Mouse (Mus musculus) kidney, adult 2 months (tissue): ENCODE data around the gene Crip1. TPM values are rescaled to one million over a fixed set of nuclear protein-coding genes. Genes with fewer than 3 reads are reported as not detected.

Experiments used
- DNase-seq: peaks from one replicate; pipeline ENCODE4 v3.0.0; 2021
- H3K27ac ChIP-seq: fragments of 200-500 bp; 2 replicates; pipeline ENCODE4 v1.5.1; 2012; ENCODE audit warnings: low read depth, low read length, control low read depth, inconsistent platforms; ENCODE audit not compliant: insufficient read depth
- H3K27me3 ChIP-seq: fragments of 200-500 bp; replicated peaks from 2 replicates; pipeline ENCODE4 v1.6.1; 2012; ENCODE audit warnings: mild to moderate bottlenecking, moderate library complexity, low read length, inconsistent platforms; ENCODE audit not compliant: control insufficient read depth, insufficient read depth
- H3K36me3 ChIP-seq: fragments of 200-500 bp; 2 replicates; pipeline ENCODE4 v1.6.1; 2012; ENCODE audit warnings: mild to moderate bottlenecking, moderate library complexity, low read length, inconsistent platforms; ENCODE audit not compliant: control insufficient read depth, insufficient read depth
- H3K4me1 ChIP-seq: fragments of 200-500 bp; 2 replicates; pipeline ENCODE4 v1.6.1; 2011; ENCODE audit warnings: low read length; ENCODE audit not compliant: control insufficient read depth, insufficient read depth
- H3K4me3 ChIP-seq: fragments of 200-500 bp; 2 replicates; pipeline ENCODE4 v1.5.1; 2011; ENCODE audit warnings: mild to moderate bottlenecking, low read depth, low read length, control low read depth; ENCODE audit not compliant: insufficient read depth
- CTCF ChIP-seq: fragments of 200-500 bp; conservative IDR thresholded peaks from 2 replicates; pipeline ENCODE4 v1.5.1; 2011; ENCODE audit warnings: low read depth, mild to moderate bottlenecking, control low read depth, low read length, moderate library complexity, mixed read lengths; ENCODE audit not compliant: insufficient read depth, insufficient read length
- POLR2A ChIP-seq: fragments of 200-500 bp; IDR thresholded peaks from one replicate; pipeline ENCODE4 v1.6.1; 2011; ENCODE audit warnings: low read depth, low read length, control low read depth
- WGBS: fragments of 180-500 bp; shearing (Covaris S2); methylation state at CpG from one replicate; pipeline ENCODE4 v1.1.7; 2018; 5-methylcytosine and 5-hydroxymethylcytosine counted together
- polyA plus RNA-seq: library from polyadenylated mRNA; depleted of rRNA; stranded (reverse); fragments of >200 nt; gene quantifications from 2 replicates; pipeline ENCODE4 v1.2.3, GENCODE M21; 2012

Crip1 gene
- polyA plus RNA-seq, 1 experiment = 229 TPM

DNA sequence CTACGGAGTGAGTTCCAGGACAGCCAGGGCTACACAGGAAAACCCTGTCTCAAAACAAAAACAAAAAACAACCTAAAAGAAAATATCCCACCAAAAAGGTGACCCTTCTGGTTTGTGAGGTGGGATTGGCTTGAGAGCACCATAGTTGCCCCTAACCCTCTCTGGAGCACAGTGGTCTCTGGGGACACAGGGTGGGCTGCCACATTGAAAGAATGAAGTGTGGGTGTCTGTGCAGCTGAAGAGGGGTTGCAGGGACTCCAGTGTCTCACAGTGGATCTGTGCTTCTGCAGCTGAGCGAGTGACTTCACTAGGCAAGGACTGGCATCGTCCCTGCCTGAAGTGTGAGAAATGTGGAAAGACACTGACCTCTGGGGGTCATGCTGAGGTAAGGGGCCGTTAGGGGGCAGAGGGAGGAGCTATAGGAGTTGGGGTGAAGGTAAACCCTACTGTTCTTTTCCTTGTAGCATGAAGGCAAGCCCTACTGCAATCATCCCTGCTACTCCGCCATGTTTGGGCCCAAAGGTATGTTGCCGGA lies 6.9 kb downstream of the Crip1 start:
- Histone ChIP-seq H3K27ac (no peak overlapping the region), H3K36me3 (no peaks in the 10 kb centered on the region), H3K4me3 (no peak overlapping the region), H3K27me3 (no peaks in the 10 kb centered on the region), H3K4me1 (peaks cover 16% of the 10 kb centered on the region)
- DNase-seq = no peak
- TF ChIP-seq CTCF = no peak
- TF ChIP-seq POLR2A = no peak
- 86% methylated on average over 6 of the region's 6 CpGs for WGBS

DNA sequence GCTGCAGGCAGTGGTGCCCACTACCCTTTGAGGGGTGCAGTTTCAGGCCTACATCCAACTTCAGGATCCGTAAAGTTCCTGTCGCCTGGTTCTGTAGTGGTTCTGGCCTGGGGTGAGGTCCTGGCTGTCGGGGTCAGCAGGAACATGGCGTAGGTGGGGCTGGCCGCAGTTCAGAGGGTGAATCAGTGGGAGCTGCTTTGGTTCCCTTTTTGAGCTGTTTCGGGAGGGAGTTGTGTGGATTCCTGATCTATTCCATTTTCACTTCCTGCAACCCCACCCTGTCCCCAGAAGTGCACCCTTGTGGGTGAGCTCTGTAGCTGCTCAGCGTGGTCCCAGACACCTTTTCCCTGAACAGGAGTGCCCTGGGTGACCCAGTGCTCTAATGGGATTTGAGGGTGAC lies 7.9 kb downstream of the Crip1 start:
- H3K4me3 ChIP-seq = no peak overlapping the region
- no peaks in the 10 kb centered on the region for H3K27me3 ChIP-seq
- WGBS = 86% methylated on average over 7 of the region's 7 CpGs
- no peak for DNase-seq
- H3K4me1 ChIP-seq = peaks cover 16% of the 10 kb centered on the region; the same call in 1 of the 2 replicates
- H3K36me3 ChIP-seq = no peaks in the 10 kb centered on the region
- TF ChIP-seq POLR2A = no peak
- no peak overlapping the region for H3K27ac ChIP-seq

DNA sequence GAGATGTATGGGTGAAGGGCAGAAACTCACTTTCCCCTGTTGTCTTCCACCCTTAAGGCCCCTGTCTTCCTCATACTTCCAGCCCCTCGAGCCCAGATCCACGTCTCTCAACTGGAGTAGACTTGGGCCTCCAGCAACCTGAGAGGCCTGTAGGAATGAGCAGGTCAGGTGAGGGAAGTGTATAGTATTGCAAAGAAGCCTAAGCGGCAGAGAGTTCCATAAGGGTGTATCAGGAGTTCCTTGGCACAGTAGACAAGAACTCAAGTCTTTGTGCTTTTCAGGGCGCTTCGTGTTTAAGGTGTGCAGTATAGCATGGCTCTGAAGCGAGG lies 8.6 kb downstream of the Crip1 start:
- Histone ChIP-seq H3K27ac (peak overlapping the region; percentile 63), H3K27me3 (no peaks in the 10 kb centered on the region), H3K4me1 (peaks cover 16% of the 10 kb centered on the region; the same call in 1 of the 2 replicates), H3K36me3 (no peaks in the 10 kb centered on the region), H3K4me3 (peak overlapping the region; percentile 48; the same call in 1 of the 2 replicates)
- WGBS = 66% methylated on average over 6 of the region's 6 CpGs
- TF ChIP-seq POLR2A = no peak
- no peak for TF ChIP-seq CTCF
- DNase-seq = no peak

DNA sequence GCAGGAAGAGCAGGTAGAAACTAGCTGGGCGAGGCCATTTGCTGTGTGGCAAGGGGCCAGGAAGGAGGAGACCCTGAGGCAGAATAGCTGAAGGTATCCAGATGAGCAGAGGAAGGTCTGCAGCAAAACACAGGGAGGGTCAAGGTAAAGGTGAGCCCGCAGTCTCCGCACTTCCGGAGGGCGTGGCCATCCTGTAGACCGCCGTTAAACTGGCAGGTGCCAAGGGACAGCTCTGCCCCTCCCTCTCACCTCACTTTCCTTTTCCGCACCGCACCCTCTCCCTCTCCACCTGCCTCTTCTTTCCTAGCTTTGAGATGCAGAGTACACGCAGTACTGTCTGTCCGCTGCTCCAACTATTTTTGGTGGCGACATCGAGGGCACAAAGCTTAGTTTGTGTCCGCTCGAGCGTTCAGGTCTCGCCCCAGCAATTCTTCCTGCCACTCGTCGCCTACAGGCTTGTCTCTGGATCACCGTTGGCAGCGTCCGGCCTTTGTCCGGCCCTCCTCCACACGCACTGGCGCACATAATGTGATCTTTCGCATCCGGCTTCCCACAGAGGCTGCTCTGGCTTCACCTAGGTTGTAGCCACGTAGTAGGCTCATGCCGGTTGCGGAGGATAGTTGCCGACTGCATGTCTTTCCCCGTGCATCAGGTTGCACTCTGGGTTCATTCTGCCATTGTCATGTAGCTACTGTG lies 9.1 kb downstream of the Crip1 start:
- DNase-seq = peak; percentile 78
- peaks cover 16% of the 10 kb centered on the region; the same call in 1 of the 2 replicates for H3K4me1 ChIP-seq
- H3K4me3 ChIP-seq = peak overlapping the region; percentile 48
- peak overlapping the region; percentile 63 for H3K27ac ChIP-seq
- H3K36me3 ChIP-seq = no peaks in the 10 kb centered on the region
- TF ChIP-seq POLR2A (no peak), CTCF (no peak)
- no peaks in the 10 kb centered on the region for H3K27me3 ChIP-seq
- 3% methylated on average over 32 of the region's 32 CpGs for WGBS

DNA sequence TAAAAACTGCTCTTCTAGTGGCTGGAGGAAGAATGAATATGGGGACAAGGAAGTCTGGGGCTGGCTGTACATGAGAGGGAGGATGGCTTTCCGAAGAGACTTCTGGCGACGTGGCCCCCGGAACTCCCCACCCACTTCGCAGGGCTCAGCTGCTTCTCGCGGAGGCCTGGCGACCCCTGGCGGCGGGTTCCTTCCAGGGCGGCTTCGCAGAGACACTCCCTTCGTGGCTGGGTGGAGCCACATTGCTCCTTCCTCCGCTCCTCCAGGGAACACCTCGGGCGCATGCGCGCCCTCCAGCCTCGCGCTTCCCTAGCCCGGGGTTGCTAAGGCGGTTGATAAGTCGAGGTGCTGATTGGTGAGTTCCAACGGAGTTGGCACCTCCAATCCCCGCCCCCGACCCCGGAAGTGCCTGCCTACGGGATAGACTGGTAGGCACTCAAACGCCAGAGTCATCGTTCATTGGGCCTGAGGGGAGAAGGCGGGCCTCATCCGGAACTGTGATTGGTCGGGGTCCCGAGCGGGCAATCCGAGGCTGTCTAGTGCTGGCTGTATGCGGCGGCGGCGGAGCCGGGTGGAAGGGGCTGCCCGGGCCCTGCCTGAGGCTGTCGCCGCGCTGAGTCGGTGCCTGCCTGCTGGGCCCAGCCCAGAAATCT lies 9.9 kb downstream of the Crip1 start, which contains the start of gene Tedc1:
Tedc1 (plus strand) TSS at position 535 of the 653 bp plus-strand sequence.
- Histone ChIP-seq H3K4me3 (peak within 1 kb of the TSS; percentile 49), H3K27me3 (no peaks in the 10 kb centered on the region), H3K4me1 (peaks cover 12% of the 10 kb centered on the region; the same call in 1 of the 2 replicates), H3K27ac (peak within 1 kb of the TSS; percentile 63), H3K36me3 (no peaks in the 10 kb centered on the region)
- peak; percentile 99 for DNase-seq
- under 1% methylated on average over 46 of the region's 46 CpGs for WGBS
- peak; percentile 88 for TF ChIP-seq CTCF
- no peak for TF ChIP-seq POLR2A

DNA sequence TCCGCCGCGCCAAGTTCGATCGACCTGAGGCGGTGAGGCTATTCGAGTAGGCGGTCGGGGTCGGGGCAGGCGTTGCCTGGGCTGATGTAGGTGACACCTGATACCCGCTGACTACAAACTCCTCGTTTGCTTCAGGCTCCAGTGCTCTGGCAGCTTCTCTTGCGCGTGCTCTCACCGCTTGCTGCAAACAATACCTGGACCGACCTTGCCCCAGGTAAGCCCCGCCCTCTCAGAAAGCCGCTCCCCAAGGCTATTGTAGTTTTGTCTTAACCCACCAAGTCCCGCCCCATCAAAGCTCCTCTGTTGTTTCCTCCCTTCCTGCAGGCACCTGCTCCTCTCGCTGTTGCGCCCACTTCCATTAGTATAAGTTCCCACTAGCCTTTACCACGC lies 10.4 kb downstream of the Crip1 start:
- TF ChIP-seq POLR2A = no peak
- TF ChIP-seq CTCF = no peak
- WGBS = 2% methylated on average over 23 of the region's 23 CpGs
- Histone ChIP-seq H3K27me3 (no peaks in the 10 kb centered on the region), H3K4me1 (peaks cover 7% of the 10 kb centered on the region; the same call in 1 of the 2 replicates), H3K27ac (no peak overlapping the region), H3K4me3 (peak overlapping the region; percentile 49), H3K36me3 (no peaks in the 10 kb centered on the region)
- DNase-seq = no peak

DNA sequence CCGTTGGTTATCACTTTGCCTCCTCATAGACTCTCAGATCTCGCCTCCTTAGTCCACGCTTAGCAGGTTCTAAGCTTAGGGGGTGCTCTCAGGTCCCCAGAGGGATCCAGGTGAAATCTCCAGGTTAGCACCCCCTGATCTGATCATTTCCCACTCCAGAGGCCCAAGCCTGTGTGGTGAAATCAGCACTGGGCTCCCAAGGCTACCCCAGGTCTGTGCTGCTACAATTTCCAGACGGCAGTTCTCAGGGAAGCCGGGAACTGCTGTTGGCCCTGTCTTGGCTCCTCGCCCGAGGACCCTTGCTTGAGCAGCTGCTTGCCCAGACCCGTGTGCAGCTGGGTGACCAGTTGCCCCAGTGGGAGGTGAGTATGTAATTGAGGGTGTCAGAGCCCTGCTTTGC lies 10.9 kb downstream of the Crip1 start:
- H3K36me3 ChIP-seq = no peaks in the 10 kb centered on the region
- no peak for TF ChIP-seq CTCF
- no peak for TF ChIP-seq POLR2A
- no peaks in the 10 kb centered on the region for H3K27me3 ChIP-seq
- H3K27ac ChIP-seq = no peak overlapping the region
- DNase-seq = no peak
- WGBS = 37% methylated on average over 8 of the region's 8 CpGs
- no peak overlapping the region for H3K4me3 ChIP-seq
- H3K4me1 ChIP-seq = peaks cover 6% of the 10 kb centered on the region; the same call in 1 of the 2 replicates
